Mouse (Mus musculus) erythroblast, adult 5-6 weeks (primary cell): Measurements from ENCODE around the gene Adcy10. TPM values are rescaled to one million over a fixed set of nuclear protein-coding genes. Genes with fewer than 3 reads are reported as not detected.

Experiments used
- total RNA-seq, 2 experiments: library from RNA; stranded (forward) in 1 of 2; stranded (reverse) in 1 of 2; fragments of 150-400 nt in 1 of 2; fragments of 200-764, 138-1000 nt in 1 of 2; gene quantifications; 2 replicates each; pipeline versions ENCODE4 v1.2.3 to v1.2.4; 2015 to 2017; ENCODE audit warnings: low replicate concordance in 2 of 2

The Adcy10 gene
- total RNA-seq, 2 experiments from 2014 or later = 0.60 TPM; not detected in 1

Other genes starting within 250 kb of the Adcy10 start
- 3.1 and 10.4 TPM in 2 replicates for gene Tiprl, start 248.2 kb upstream of the Adcy10 start, total RNA-seq (2015; ENCODE audit: low replicate concordance)
- gene Tiprl, start 248.2 kb upstream of the Adcy10 start, total RNA-seq (2017; ENCODE audit: low replicate concordance) = 7.0 and 29.6 TPM in 2 replicates
- gene Gpr161, start 189.4 kb upstream of the Adcy10 start, total RNA-seq (2015; ENCODE audit: low replicate concordance) = not detected in 2 replicates
- not detected in 2 replicates for gene Gpr161, start 189.4 kb upstream of the Adcy10 start, total RNA-seq (2017; ENCODE audit: low replicate concordance)
- gene Dcaf6, start 24.7 kb upstream of the Adcy10 start, total RNA-seq (2015; ENCODE audit: low replicate concordance) = 279 and 286 TPM in 2 replicates
- gene Dcaf6, start 24.7 kb upstream of the Adcy10 start, total RNA-seq (2017; ENCODE audit: low replicate concordance) = 422 and 486 TPM in 2 replicates
- 195 and 257 TPM in 2 replicates for gene Mpc2, start 24.5 kb upstream of the Adcy10 start, total RNA-seq (2015; ENCODE audit: low replicate concordance)
- gene Mpc2, start 24.5 kb upstream of the Adcy10 start, total RNA-seq (2017; ENCODE audit: low replicate concordance) = 180 and 286 TPM in 2 replicates
- 0.19 and 7.5 TPM in 2 replicates for gene Mpzl1, start 149.4 kb downstream of the Adcy10 start, total RNA-seq (2015; ENCODE audit: low replicate concordance)
- gene Mpzl1, start 149.4 kb downstream of the Adcy10 start, total RNA-seq (2017; ENCODE audit: low replicate concordance) = 0.51 and 2.0 TPM in 2 replicates
- gene Rcsd1, start 224.6 kb downstream of the Adcy10 start, total RNA-seq (2015; ENCODE audit: low replicate concordance) = 20.0 and 25.5 TPM in 2 replicates
- 27.2 and 29.6 TPM in 2 replicates for gene Rcsd1, start 224.6 kb downstream of the Adcy10 start, total RNA-seq (2017; ENCODE audit: low replicate concordance)